Mouse (Mus musculus) ES-E14 (cell line): Measurements from ENCODE around the gene Sufu.

Experiments used
- CHD2 ChIP-seq: IDR thresholded peaks from 2 replicates; pipeline ENCODE4 v1.6.1; 2014; ENCODE audit warnings: mild to moderate bottlenecking, low read depth, low read length, inconsistent platforms
- HCFC1 ChIP-seq: IDR thresholded peaks from 2 replicates; pipeline ENCODE4 v1.6.1; 2012; ENCODE audit warnings: low read length, inconsistent platforms, borderline replicate concordance; ENCODE audit not compliant: insufficient read depth
- ZC3H11A ChIP-seq: IDR thresholded peaks from 2 replicates; pipeline ENCODE4 v1.6.1; 2012; ENCODE audit warnings: low read depth, mild to moderate bottlenecking, inconsistent platforms, low read length, borderline replicate concordance
- ZNF384 ChIP-seq: IDR thresholded peaks from 2 replicates; pipeline ENCODE4 v1.6.1; 2012; ENCODE audit warnings: low read depth, low read length, inconsistent platforms

GRCm38 (mm10) chr19:46480624-46481345 is 84.1 kb downstream of the Sufu start:
- TF ChIP-seq ZC3H11A (no peak), HCFC1 (no peak), CHD2 (no peak), ZNF384 (no peak)
